Mouse (Mus musculus): ENCODE results near the gene Cox17. TPM values are rescaled to one million over a fixed set of nuclear protein-coding genes. Genes with fewer than 3 reads are reported as not detected.

Gene Cox17
- total RNA-seq, 4 experiments from 2014 or later, result 100 to 149 (median 127) TPM

DNA sequence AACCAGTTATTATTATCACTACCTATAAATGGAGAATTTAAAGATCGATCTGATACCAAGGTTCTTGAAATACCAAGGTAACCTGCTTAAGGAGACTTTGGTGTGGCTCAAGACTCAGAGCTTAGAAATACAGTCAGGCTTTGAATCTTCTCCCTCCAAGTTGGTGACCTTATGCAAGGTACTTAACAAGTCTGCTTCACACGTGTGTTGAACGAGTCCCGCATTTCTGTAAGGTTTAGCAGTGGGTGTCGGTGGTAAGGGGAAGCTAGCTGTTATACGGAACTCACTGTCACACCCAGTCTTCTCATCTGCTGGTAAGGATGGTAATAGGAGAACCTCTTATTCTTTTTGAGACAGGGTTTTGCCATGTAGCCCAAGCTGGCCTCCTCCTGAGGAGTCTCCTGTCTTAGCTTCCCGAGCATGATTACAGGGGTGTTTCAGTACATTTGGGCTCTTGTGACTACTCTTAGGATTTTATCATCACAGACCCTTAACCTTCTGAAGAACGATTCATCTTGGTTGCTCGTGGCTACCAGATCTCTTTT is 1.5 kb downstream of the Cox17 start:
- no peak for DNase-seq (ENCODE audit: low spot score in 2 of 2)

GRCm38 (mm10) chr16:38349881-38350280 is 3.1 kb downstream of the Cox17 start:
- DNase-seq (ENCODE audit: low spot score in 2 of 2), result no peak

DNA sequence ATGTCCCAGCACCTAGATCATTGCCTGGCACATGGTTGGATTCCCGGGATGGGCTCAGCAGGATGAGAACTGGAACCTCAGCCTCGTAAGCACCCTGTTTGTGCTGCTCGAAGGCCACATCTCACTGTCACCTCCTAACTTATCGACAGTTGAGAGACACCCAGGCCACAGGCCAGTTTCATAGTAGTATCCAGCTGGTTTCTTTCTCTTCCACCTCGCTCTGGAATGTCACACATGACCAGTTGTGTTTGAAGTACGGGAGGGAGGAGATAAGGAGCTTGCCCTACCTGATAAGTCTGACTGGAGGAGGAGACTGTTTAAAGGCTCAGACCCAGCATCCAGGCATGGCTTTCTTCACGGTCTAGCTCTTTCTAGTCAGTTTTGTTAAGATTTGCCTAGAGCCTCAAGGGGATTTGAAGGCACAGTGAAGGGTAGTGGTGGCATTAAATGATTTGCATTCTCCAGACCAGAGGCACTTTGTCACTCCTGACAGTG is 3.6 kb downstream of the Cox17 start:
- DNase-seq (ENCODE audit: low spot score in 2 of 2), result no peak

- DNase-seq (ENCODE audit: low spot score in 2 of 2), result no peak
Measured at GRCm38 (mm10) chr16:38350939-38351338, 4.1 kb downstream of the Cox17 start.

GRCm38 (mm10) chr16:38352031-38352430 is 5.2 kb downstream of the Cox17 start:
- DNase-seq (ENCODE audit: low spot score in 2 of 2), result no peak

GRCm38 (mm10) chr16:38352851-38353250 is 6.1 kb downstream of the Cox17 start:
- DNase-seq (ENCODE audit: low spot score in 2 of 2), result no peak

DNA sequence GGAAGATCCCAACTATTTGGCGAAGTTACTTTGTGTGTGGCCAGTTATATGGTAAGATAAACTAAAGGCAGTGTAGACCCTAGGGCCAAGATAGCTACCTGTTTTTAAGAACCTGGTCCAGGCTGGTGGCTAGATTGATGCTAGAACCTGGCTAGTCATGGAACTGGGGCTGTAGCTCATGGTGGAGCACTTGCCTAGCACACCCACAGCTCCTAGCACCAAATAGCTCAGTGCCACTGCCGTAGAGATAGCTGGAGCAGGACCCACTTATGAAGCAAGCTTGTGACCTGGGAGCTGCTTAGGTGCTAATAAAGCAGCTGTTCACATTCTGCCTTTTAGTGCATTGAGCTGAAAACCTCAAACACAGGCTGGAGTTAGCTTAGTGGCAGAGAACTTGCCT is 6.9 kb downstream of the Cox17 start:
- no peak for DNase-seq (ENCODE audit: low spot score in 2 of 2)

GRCm38 (mm10) chr16:38354185-38354913 is 7.6 kb downstream of the Cox17 start:
- DNase-seq (ENCODE audit: low spot score in 2 of 2), result no peak

DNA sequence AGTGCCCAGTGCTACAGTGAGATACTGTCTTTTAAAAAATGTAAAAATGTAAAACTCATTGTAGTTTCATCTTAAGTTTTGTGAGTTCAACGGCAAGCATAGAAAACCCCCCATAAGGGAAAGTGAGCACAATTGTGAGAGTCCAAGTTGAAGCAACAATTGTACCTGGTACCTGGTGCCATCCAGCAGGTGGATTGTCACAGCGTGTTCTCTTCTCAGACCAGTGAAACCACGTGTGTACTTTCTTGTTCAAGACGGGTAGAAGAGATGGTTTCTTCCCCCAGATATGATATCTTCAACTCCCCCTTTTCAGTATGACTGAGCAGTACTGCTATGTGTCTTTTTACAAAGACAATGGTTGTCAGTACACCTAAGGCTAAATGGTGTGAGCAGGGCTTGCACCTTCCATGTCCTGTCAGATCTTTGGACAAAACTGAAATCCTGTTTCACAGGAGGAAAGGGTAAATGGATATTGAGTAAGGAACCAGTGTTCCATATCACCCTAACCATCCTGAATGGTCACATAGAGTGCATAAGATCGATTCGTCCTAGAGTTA is 11.5 kb downstream of the Cox17 start:
- DNase-seq (ENCODE audit: low spot score in 2 of 2), result no peak

DNA sequence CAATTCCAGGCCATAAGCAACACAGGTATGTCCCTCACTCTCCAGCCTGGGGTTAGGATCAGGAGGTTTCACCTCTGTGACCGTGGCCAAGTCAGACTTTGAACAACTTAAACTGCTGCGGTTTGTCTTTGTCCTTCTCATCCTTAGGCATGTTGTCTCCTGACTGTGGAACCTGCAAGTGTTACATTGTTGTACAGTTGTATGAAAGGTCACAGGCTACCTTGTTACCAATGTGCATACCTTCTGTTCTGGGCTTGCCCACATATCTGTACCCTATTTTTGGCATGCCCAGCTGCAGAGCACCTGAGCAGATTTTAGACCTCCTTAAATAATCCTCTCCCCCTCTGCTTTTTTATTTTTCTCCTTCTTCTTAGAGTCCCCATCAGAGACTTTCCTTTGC is 12.4 kb downstream of the Cox17 start:
- DNase-seq (ENCODE audit: low spot score in 2 of 2), result no peak

DNA sequence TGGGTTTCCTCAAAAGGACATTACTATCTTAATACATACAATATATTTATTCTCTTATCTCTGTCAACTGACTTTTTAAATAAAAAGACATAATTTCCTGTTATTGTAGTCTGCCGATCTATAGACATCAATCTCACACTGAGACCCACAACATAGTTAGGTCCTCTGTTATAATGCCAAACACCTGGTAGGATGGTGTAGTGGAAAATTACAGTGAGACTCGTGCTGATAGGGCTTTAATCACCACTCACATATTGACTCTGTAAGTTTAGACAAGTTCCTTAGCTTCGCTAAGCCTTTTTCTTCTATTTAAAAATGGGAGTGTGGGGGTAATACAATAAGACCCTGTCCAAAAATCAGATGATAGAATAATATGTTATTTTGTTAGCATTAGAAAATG is 13.1 kb downstream of the Cox17 start:
- DNase-seq (ENCODE audit: low spot score in 2 of 2), result no peak

DNA sequence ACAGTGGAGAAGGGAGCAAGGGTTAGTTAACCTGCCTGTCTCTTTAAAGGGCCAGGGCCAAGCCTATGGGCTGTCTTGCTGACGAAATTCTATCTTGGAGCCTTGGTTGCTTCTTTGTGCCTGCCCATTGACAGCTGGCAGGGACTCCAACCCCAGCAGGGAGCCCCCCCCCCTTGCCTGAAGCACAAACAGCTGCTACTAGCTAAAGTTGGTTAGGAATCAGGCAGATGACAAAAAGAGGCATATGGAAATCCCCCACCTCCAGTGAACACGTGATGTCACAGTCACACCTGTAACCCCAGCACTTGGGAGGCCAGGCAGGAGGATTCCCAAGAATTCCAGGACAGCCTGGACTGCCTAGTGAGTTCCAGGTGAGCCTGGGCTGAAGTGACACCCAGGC is 13.5 kb downstream of the Cox17 start:
- no peak for DNase-seq (ENCODE audit: low spot score in 2 of 2)

DNA sequence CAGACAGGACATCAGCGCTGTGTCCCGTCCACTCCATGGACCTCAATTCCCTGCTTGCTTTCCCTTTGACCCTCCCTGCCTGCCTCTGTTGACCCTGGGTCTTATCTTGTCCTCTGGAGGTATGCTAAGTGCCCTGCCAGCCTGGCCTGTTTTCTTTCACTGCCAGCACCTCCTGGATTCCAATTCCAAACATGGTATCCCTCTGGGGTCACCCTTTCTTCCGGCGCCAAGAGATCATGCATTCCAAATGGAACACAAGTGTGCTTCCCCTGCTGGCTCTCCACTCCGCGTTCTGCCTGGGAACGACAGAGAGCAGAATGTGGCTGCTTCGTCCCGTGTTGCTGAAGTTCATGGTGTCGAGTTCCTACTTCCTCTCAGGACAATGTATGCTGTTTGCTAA is 15.1 kb downstream of the Cox17 start, which contains the start of gene Popdc2:
Gene Popdc2, plus strand, starts transcription at position 277 of the 400 bp plus-strand sequence.
- DNase-seq (ENCODE audit: low spot score in 2 of 2), result no peak

DNA sequence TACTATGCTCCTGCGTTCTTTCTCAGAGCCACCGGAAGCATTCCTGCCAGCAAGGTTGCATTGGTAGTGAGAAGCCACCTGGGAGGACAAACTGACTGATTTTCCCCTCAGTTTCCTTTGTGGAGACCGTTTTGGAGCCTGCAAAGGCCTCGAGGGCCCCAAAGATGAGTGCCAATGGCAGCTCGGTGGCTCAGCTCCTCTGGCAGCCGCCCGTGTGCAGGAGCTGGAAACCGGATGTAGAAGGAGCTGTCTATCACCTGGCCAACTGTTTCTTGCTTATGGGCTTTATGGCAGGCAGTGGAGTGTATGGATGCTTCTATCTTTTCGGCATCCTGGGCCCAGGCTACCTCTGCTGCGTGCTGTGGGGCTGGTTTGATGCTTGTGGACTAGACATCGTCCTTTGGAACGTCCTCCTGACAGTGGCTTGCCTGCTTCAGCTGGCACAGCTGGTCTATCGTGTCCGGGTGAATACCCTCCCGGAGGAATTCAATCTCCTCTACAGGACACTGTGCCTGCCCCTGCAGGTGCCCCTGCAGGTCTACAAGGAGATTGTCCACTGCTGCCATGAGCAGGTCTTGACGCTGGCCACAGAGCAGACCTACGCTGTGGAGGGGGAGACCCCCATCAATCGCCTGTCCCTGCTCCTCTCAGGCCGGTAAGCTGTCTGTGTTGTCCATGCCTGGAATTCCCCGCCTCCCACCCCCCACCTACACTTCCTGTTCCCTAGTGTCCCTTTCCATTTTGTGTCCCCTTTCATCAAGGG is 15.9 kb downstream of the Cox17 start:
- no peak for DNase-seq (ENCODE audit: low spot score in 2 of 2)

- no peak for DNase-seq (ENCODE audit: low spot score in 2 of 2)
Measured at GRCm38 (mm10) chr16:38363256-38363595, 16.4 kb downstream of the Cox17 start.

DNA sequence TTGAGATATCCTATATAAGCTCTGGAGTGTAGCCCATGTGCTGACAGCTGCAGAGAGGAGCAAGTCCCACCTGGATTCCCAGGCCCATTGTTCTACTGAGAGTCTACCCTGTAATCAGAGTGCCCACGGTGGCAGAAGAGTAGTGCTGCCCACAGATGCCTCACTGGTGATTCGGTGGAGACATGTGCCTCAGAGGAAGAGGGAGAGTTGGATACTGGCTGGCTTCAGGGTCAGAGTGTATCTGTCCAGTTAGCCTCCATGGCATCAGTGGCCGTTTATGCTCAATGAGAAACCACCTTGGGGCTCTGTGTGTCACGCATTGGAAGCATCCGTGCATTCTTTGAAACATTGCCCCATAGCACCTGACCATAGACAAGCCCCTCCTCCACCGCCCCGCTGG is 16.9 kb downstream of the Cox17 start:
- no peak for DNase-seq (ENCODE audit: low spot score in 2 of 2)

- DNase-seq (ENCODE audit: low spot score in 2 of 2), result no peak
Measured at GRCm38 (mm10) chr16:38365390-38365789, 18.6 kb downstream of the Cox17 start.

DNA sequence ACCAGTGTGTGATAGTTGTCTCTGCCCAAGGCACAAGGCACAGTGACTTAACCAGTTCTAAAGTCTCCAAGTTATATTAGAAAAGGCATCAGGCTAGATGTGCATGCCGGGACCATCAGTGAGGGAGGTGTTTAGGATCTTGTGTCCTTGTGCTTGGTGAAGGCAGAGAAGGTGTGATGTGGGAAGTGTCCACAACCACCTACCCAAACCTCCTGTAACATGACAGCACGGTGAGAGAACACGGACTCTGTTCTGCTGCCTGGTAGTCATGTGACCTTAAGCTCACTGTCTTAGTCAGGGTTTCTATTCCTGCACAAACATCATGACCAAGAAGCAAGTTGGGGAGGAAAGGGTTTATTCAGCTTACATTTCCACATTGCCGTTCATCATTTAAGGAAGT is 19.4 kb downstream of the Cox17 start:
- DNase-seq (ENCODE audit: low spot score in 2 of 2), result no peak

DNA sequence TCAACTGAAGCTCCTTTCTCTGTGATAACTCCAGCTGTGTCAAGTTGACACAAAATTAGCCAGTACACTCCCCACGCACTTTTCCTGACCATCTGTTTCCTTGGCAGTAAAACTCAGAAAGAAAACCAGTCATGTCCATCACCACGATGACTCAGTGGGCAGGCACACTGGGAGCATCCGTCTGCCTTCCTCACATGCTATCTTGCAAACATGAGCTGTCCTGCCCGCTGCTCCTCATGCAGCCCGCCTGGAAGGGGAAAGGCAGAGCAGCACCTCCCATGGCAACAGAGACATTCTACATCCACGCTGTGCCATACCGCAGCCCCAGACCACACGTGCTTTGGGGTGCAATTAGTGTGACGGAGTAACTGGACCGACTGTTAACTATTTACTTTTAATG is 21.5 kb downstream of the Cox17 start:
- DNase-seq (ENCODE audit: low spot score in 2 of 2), result peak in 1 of 2 experiments; percentile 89

GRCm38 (mm10) chr16:38369000-38369399 is 22.2 kb downstream of the Cox17 start:
- DNase-seq (ENCODE audit: low spot score in 2 of 2), result no peak

DNA sequence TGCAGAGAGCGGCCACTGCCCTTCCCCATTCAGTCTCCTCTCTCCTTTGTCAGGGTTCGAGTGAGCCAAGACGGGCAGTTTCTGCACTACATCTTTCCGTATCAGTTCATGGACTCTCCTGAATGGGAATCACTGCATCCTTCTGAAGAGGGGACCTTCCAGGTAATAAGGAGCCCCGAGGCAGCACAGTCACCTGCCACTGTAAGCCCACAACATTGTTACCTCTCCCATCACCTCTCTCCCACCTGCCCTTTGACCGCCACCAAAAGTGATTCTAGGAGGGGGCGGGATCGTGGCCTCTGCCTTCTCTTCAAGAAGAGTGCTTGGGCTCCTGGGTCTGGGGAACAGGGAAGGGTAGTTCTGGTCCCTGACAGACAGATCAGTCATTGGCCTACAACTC is 22.6 kb downstream of the Cox17 start:
- DNase-seq (ENCODE audit: low spot score in 2 of 2), result no peak

GRCm38 (mm10) chr16:38369992-38370484 is 23.2 kb downstream of the Cox17 start:
- no peak for DNase-seq (ENCODE audit: low spot score in 2 of 2)

Measured in left cerebral cortex, adult 8-10 months (tissue).